Mouse (Mus musculus) limb, embryonic 14.5 days (tissue): ENCODE data around the gene Meaf6. TPM values are rescaled to one million over a fixed set of nuclear protein-coding genes. Genes with fewer than 3 reads are reported as not detected.

Experiments
- ATAC-seq: fragments of 200-750 bp; cut with Nextera tagmentation; 2 replicates; pipeline ENCODE4 v1.8.0; 2017; ENCODE audit warnings: low read depth, moderate number of reproducible peaks, moderate TSS enrichment; ENCODE audit not compliant: low FRiP score
- DNase-seq: peaks from one replicate; pipeline ENCODE4 v3.0.0-alpha.2; 2015; ENCODE audit warnings: low spot score
- H3K27ac ChIP-seq: fragments of 300-500 bp; sonication (generic); replicated peaks from 2 replicates; pipeline ENCODE4 v1.5.1; 2014; ENCODE audit warnings: low read depth, mild to moderate bottlenecking, low read length, moderate library complexity, mixed read lengths
- H3K27me3 ChIP-seq: fragments of 300-500 bp; sonication (generic); 2 replicates; pipeline ENCODE4 v1.6.1; 2014; ENCODE audit warnings: low read length, mixed read lengths; ENCODE audit not compliant: control insufficient read depth, insufficient read depth
- H3K36me3 ChIP-seq: fragments of 300-500 bp; sonication (generic); 2 replicates; pipeline ENCODE4 v1.6.1; 2014; ENCODE audit warnings: mild to moderate bottlenecking, low read length, moderate library complexity, mixed read lengths; ENCODE audit not compliant: control insufficient read depth, insufficient read depth
- H3K4me1 ChIP-seq: fragments of 300-500 bp; sonication (generic); 2 replicates; pipeline ENCODE4 v1.6.1; 2014; ENCODE audit warnings: antibody characterized with exemption, low read length, mixed read lengths; ENCODE audit not compliant: control insufficient read depth, insufficient read depth
- H3K4me2 ChIP-seq: fragments of 300-500 bp; sonication (generic); replicated peaks from 2 replicates; pipeline ENCODE4 v1.6.1; 2014; ENCODE audit warnings: low read depth, mild to moderate bottlenecking, low read length, moderate library complexity; ENCODE audit not compliant: severe bottlenecking
- H3K4me3 ChIP-seq: fragments of 300-500 bp; sonication (generic); replicated peaks from 2 replicates; pipeline ENCODE4 v1.5.1; 2014; ENCODE audit warnings: low read length
- H3K9ac ChIP-seq: fragments of 300-500 bp; sonication (generic); 2 replicates; pipeline ENCODE4 v1.6.1; 2014; ENCODE audit warnings: mild to moderate bottlenecking, low read depth, low read length, moderate library complexity; ENCODE audit not compliant: severe bottlenecking
- H3K9me3 ChIP-seq: fragments of 300-500 bp; sonication (generic); 2 replicates; pipeline ENCODE4 v1.6.1; 2016; ENCODE audit warnings: low read length; ENCODE audit not compliant: control insufficient read depth
- POLR2A ChIP-seq: fragments of 200-500 bp; IDR thresholded peaks from 2 replicates; pipeline ENCODE4 v1.8.0; 2012; ENCODE audit warnings: inconsistent platforms, mild to moderate bottlenecking, moderate library complexity, borderline replicate concordance; ENCODE audit not compliant: insufficient read depth, insufficient read length; ENCODE audit errors: extremely low read depth
- WGBS: fragments of 180-500 bp; shearing (Covaris S2); extraction: QIAGEN DNeasy Blood & Tissue Kit; methylation state at CpG from one replicate; pipeline ENCODE4 v1.1.7; 2014; 5-methylcytosine and 5-hydroxymethylcytosine counted together
- polyA plus RNA-seq, 2 experiments: library from polyadenylated mRNA; depleted of rRNA in 1 of 2; stranded (reverse) in 1 of 2; unstranded in 1 of 2; fragments of >200 nt; fragmentation: Nextera tagmentation in 1 of 2; extraction: Ambion mirVana in 1 of 2; gene quantifications; 2 replicates each; pipeline versions ENCODE4 v1.2.1 to v1.2.3; 2012 to 2014

Meaf6 gene
- polyA plus RNA-seq, 2 experiments = 60.1 to 74.5 TPM

DNA sequence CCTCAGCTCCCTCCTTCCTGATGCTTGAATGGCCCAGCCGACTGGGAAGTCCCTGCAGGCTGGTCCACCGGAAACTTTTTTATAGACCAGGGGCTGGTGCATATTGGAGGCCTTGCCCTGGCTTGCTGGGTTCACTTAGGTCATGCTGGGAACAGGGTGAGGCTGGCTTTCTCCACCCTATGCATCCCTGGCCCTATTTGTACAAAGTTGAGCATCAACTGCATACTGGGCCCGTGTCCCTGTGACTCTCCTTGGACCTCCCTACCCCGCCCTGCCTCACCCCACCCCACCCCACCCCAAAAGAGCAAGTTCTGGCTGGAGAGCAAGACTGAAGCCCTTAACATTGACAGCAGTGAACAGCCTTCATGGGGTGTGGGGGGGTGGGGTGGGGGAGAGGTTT, 49.3 kb downstream of the Meaf6 start:
- 62% methylated on average over 4 of the region's 4 CpGs for WGBS
- no peak for TF ChIP-seq POLR2A
- H3K4me1 ChIP-seq = no peaks in the 10 kb centered on the region
- DNase-seq (no peak), ATAC-seq (no peak)
- no peak overlapping the region for H3K9ac ChIP-seq
- H3K27ac ChIP-seq = no peak overlapping the region
- H3K36me3 ChIP-seq = no peaks in the 10 kb centered on the region
- H3K9me3 ChIP-seq = no peaks in the 10 kb centered on the region
- no peak overlapping the region for H3K4me2 ChIP-seq
- no peak overlapping the region for H3K4me3 ChIP-seq
- H3K27me3 ChIP-seq = no peaks in the 10 kb centered on the region

GRCm38 (mm10) chr4:125134631-125135030, 49.7 kb downstream of the Meaf6 start:
- Histone ChIP-seq H3K4me1 (no peaks in the 10 kb centered on the region), H3K36me3 (no peaks in the 10 kb centered on the region), H3K9me3 (no peaks in the 10 kb centered on the region), H3K27ac (no peak overlapping the region), H3K27me3 (no peaks in the 10 kb centered on the region), H3K9ac (no peak overlapping the region), H3K4me3 (no peak overlapping the region), H3K4me2 (no peak overlapping the region)
- 78% methylated on average over 5 of the region's 5 CpGs for WGBS
- no peak for TF ChIP-seq POLR2A
- DNase-seq (no peak), ATAC-seq (no peak)

DNA sequence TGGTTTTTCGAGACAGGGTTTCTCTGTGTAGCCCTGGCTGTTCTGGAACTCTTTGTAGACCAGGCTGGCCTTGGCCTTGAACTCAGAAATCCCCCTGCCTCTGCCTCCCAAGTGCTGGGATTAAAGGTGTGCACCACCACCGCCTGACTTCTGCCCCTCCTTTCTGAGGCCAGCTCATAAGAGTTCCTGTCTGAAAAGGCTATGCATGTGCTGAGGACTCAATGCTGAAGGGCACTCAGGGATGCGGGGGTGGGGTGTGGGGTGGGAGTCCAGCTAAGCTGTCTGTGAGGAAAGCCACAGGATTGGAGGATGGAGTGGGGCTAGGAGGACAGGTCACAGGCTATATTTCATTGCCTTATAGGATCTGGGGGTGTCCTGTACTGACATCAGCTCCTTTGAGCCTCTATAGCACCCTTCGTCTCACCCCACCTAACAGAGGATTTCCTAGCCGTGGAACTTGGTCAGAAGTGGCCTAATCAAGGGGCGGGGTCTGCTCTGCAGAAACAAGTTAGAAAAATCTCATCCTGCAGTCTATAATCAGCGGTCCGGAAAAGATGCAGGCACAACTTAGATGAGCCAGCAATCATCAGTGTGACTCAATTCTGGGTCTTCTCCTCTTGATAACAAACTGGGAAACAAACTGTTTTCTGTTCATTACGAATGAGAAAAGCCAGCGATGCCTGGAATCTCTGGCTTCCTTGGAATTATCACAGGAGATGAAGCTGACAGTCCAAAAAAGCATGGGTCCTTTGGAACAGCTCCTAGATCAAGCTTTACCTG, 50.3 kb downstream of the Meaf6 start:
- ATAC-seq (no peak), DNase-seq (no peak)
- Histone ChIP-seq H3K4me1 (no peaks in the 10 kb centered on the region), H3K27ac (no peak overlapping the region), H3K4me2 (no peak overlapping the region), H3K4me3 (no peak overlapping the region), H3K9ac (no peak overlapping the region), H3K9me3 (no peaks in the 10 kb centered on the region), H3K36me3 (no peaks in the 10 kb centered on the region), H3K27me3 (no peaks in the 10 kb centered on the region)
- WGBS = 78% methylated on average over 10 of the region's 10 CpGs
- TF ChIP-seq POLR2A = no peak

- Histone ChIP-seq H3K4me3 (no peak overlapping the region), H3K4me2 (no peak overlapping the region), H3K27me3 (no peaks in the 10 kb centered on the region), H3K4me1 (no peaks in the 10 kb centered on the region), H3K27ac (no peak overlapping the region), H3K36me3 (no peaks in the 10 kb centered on the region), H3K9ac (no peak overlapping the region), H3K9me3 (no peaks in the 10 kb centered on the region)
- no peak for DNase-seq
- ATAC-seq = no peak
- TF ChIP-seq POLR2A = no peak
- 52% methylated on average over 12 of the region's 12 CpGs for WGBS
These were observed 51.5 kb downstream of the Meaf6 start for GRCm38 (mm10) chr4:125136303-125136888.

DNA sequence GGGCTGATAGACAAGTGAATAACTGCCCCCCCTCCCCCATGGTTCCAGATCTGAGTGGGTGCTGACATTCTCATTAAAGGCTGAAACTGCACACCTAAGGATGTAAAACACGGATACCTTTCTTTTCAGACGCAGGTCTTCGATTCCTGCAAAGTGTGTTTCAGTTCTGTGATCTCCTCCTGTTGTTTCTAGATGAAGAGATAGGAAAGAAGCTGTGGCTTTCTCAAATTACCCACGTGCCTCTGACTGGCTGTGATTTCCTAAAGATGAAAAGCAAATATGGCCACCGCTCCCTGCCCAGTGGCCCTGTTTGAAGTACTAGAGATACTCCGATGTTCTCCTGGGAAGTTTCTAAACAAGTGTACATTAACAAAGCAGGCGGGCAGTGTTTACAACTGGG, 53.4 kb downstream of the Meaf6 start:
- no peaks in the 10 kb centered on the region for H3K27me3 ChIP-seq
- no peak overlapping the region for H3K4me2 ChIP-seq
- H3K27ac ChIP-seq = no peak overlapping the region
- WGBS = 65% methylated on average over 7 of the region's 7 CpGs
- H3K9me3 ChIP-seq = no peaks in the 10 kb centered on the region
- no peak overlapping the region for H3K4me3 ChIP-seq
- no peak for TF ChIP-seq POLR2A
- DNase-seq (no peak), ATAC-seq (no peak)
- no peak overlapping the region for H3K9ac ChIP-seq
- no peaks in the 10 kb centered on the region for H3K36me3 ChIP-seq
- H3K4me1 ChIP-seq = no peaks in the 10 kb centered on the region
